Mouse (Mus musculus) MEL (cell line): ENCODE data around the gene Adam12. TPM values are rescaled to one million over a fixed set of nuclear protein-coding genes. Genes with fewer than 3 reads are reported as not detected.

Source experiments
- DNase-seq: peaks from one replicate; pipeline ENCODE4 v3.0.0; 2011; ENCODE audit warnings: low read depth, low spot score
- H3K27ac ChIP-seq: 2 replicates; pipeline ENCODE4 v1.5.1; 2012; ENCODE audit warnings: low read depth, mild to moderate bottlenecking, control low read depth, low read length, moderate library complexity; ENCODE audit not compliant: control insufficient read depth
- H3K27me3 ChIP-seq, 2 experiments: fragments of 150-350 bp in 1 of 2; sonication (generic) in 1 of 2; 2 replicates each; pipeline ENCODE4 v1.6.1; 2012; ENCODE audit warnings: low read length in 2 of 2, mild to moderate bottlenecking in 2 of 2, improper control_type of control experiment in 1 of 2, moderate library complexity in 1 of 2; ENCODE audit not compliant: insufficient read depth in 2 of 2, control insufficient read depth in 1 of 2
- H3K36me3 ChIP-seq, 2 experiments: 2 replicates each; pipeline ENCODE4 v1.6.1; 2012 to 2014; ENCODE audit warnings: low read length in 2 of 2, improper control_type of control experiment in 1 of 2, inconsistent platforms in 1 of 2, mild to moderate bottlenecking in 1 of 2; ENCODE audit not compliant: insufficient read depth in 2 of 2, control insufficient read depth in 1 of 2
- H3K4me1 ChIP-seq, 2 experiments: fragments of 150-350 bp in 1 of 2; sonication (generic) in 1 of 2; 2 replicates each; pipeline ENCODE4 v1.6.1; 2012; ENCODE audit warnings: low read length in 2 of 2, improper control_type of control experiment in 1 of 2, mild to moderate bottlenecking in 1 of 2; ENCODE audit not compliant: insufficient read depth in 2 of 2, control insufficient read depth in 1 of 2
- H3K4me3 ChIP-seq, 2 experiments: fragments of 150-350 bp in 1 of 2; sonication (generic) in 1 of 2; 2 replicates each; pipeline ENCODE4 v1.5.1; 2012; ENCODE audit warnings: low read depth in 2 of 2, low read length in 2 of 2, mild to moderate bottlenecking in 2 of 2, moderate library complexity in 2 of 2, control low read depth in 1 of 2, improper control_type of control experiment in 1 of 2; ENCODE audit not compliant: control insufficient read depth in 1 of 2, insufficient read depth in 1 of 2
- H3K79me2 ChIP-seq: 2 replicates; pipeline ENCODE4 v1.6.1; 2012; ENCODE audit warnings: mild to moderate bottlenecking, low read length, moderate library complexity; ENCODE audit not compliant: control insufficient read depth, poor library complexity, insufficient read depth
- H3K9ac ChIP-seq: 2 replicates; pipeline ENCODE4 v1.6.1; 2012; ENCODE audit warnings: low read depth, mild to moderate bottlenecking, control low read depth, low read length, moderate library complexity; ENCODE audit not compliant: control insufficient read depth, poor library complexity, severe bottlenecking
- H3K9me3 ChIP-seq: fragments of 150-350 bp; sonication (generic); replicated peaks from 2 replicates; pipeline ENCODE4 v1.6.1; 2012; ENCODE audit warnings: mild to moderate bottlenecking, low read length, improper control_type of control experiment, moderate library complexity; ENCODE audit not compliant: insufficient read depth
- BHLHE40 ChIP-seq: IDR thresholded peaks from 2 replicates; pipeline ENCODE4 v1.6.1; 2012; ENCODE audit warnings: low read depth, mild to moderate bottlenecking, inconsistent platforms, low read length, improper control_type of control experiment, borderline replicate concordance
- CHD2 ChIP-seq: IDR thresholded peaks from 2 replicates; pipeline ENCODE4 v1.6.1; 2011; ENCODE audit warnings: low read length, improper control_type of control experiment
- ELF1 ChIP-seq: IDR thresholded peaks from 2 replicates; pipeline ENCODE4 v1.6.1; 2014; ENCODE audit warnings: low read depth, mild to moderate bottlenecking, inconsistent platforms, low read length, improper control_type of control experiment, moderate library complexity
- EP300 ChIP-seq, 2 experiments: IDR thresholded peaks; 2 replicates each; pipeline ENCODE4 v1.6.1; 2011; ENCODE audit warnings: improper control_type of control experiment in 2 of 2, low read length in 2 of 2, low read depth in 1 of 2, mild to moderate bottlenecking in 1 of 2
- GATA1 ChIP-seq: IDR thresholded peaks from 2 replicates; pipeline ENCODE4 v1.6.1; 2011; ENCODE audit warnings: low read depth, low read length, improper control_type of control experiment
- HCFC1 ChIP-seq: IDR thresholded peaks from 2 replicates; pipeline ENCODE4 v1.6.1; 2012; ENCODE audit warnings: low read depth, mild to moderate bottlenecking, inconsistent platforms, low read length, improper control_type of control experiment, moderate library complexity
- JUND ChIP-seq: IDR thresholded peaks from 2 replicates; pipeline ENCODE4 v1.6.1; 2011; ENCODE audit warnings: low read depth, mild to moderate bottlenecking, improper control_type of control experiment, low read length
- KAT2A ChIP-seq: conservative IDR thresholded peaks from 2 replicates; pipeline ENCODE4 v1.6.1; 2012; ENCODE audit warnings: low read depth, low read length, improper control_type of control experiment, inconsistent platforms
- MAX ChIP-seq: IDR thresholded peaks from 2 replicates; pipeline ENCODE4 v1.6.1; 2011; ENCODE audit warnings: low read length, improper control_type of control experiment
- MAZ ChIP-seq: IDR thresholded peaks from 2 replicates; pipeline ENCODE4 v1.6.1; 2012; ENCODE audit warnings: low read depth, mild to moderate bottlenecking, inconsistent platforms, low read length, improper control_type of control experiment
- MEF2A ChIP-seq: IDR thresholded peaks from 2 replicates; pipeline ENCODE4 v1.6.1; 2014; ENCODE audit warnings: low read depth, mild to moderate bottlenecking, inconsistent platforms, low read length, improper control_type of control experiment; ENCODE audit not compliant: poor library complexity, insufficient replicate concordance, severe bottlenecking; ENCODE audit errors: extremely low read depth
- MYC ChIP-seq: IDR thresholded peaks from 2 replicates; pipeline ENCODE4 v1.6.1; 2011; ENCODE audit warnings: low read depth, mild to moderate bottlenecking, low read length, improper control_type of control experiment, moderate library complexity
- NELFE ChIP-seq: IDR thresholded peaks from 2 replicates; pipeline ENCODE4 v1.6.1; 2011; ENCODE audit warnings: low read depth, low read length, improper control_type of control experiment
- NRF1 ChIP-seq: IDR thresholded peaks from 2 replicates; pipeline ENCODE4 v1.6.1; 2014; ENCODE audit warnings: low read depth, mild to moderate bottlenecking, inconsistent platforms, low read length, improper control_type of control experiment, moderate library complexity; ENCODE audit not compliant: poor library complexity, insufficient read depth, severe bottlenecking
- POLR2A ChIP-seq, 2 experiments: IDR thresholded peaks; 2 replicates each; pipeline ENCODE4 v1.6.1; 2011 to 2012; ENCODE audit warnings: low read length in 2 of 2, mild to moderate bottlenecking in 2 of 2, control low read depth in 1 of 2, improper control_type of control experiment in 1 of 2, low read depth in 1 of 2, moderate library complexity in 1 of 2; ENCODE audit not compliant: control insufficient read depth in 1 of 2, insufficient read depth in 1 of 2, poor library complexity in 1 of 2
- POLR2AphosphoS2 ChIP-seq: IDR thresholded peaks from 2 replicates; pipeline ENCODE4 v1.6.1; 2011; ENCODE audit warnings: low read length, improper control_type of control experiment
- SIN3A ChIP-seq: IDR thresholded peaks from 2 replicates; pipeline ENCODE4 v1.6.1; 2012; ENCODE audit warnings: low read length, improper control_type of control experiment, inconsistent platforms
- UBTF ChIP-seq: IDR thresholded peaks from 2 replicates; pipeline ENCODE4 v1.6.1; 2012; ENCODE audit warnings: low read depth, mild to moderate bottlenecking, inconsistent platforms, low read length, improper control_type of control experiment, moderate library complexity, borderline replicate concordance; ENCODE audit not compliant: insufficient read depth
- ZC3H11A ChIP-seq: IDR thresholded peaks from 2 replicates; pipeline ENCODE4 v1.6.1; 2012; ENCODE audit warnings: low read depth, mild to moderate bottlenecking, inconsistent platforms, low read length, improper control_type of control experiment
- ZMIZ1 ChIP-seq: IDR thresholded peaks from 2 replicates; pipeline ENCODE4 v1.6.1; 2012; ENCODE audit warnings: low read depth, mild to moderate bottlenecking, inconsistent platforms, low read length, improper control_type of control experiment, moderate library complexity
- polyA plus RNA-seq, 2 experiments: library from polyadenylated mRNA; stranded (reverse) in 1 of 2; unstranded in 1 of 2; fragments of >175 nt in 1 of 2; fragments of >200 nt in 1 of 2; gene quantifications; 2 replicates each; pipeline versions ENCODE4 v1.2.1 to v1.2.4; 2012; ENCODE audit warnings: low replicate concordance in 2 of 2, low read depth in 1 of 2; ENCODE audit not compliant: insufficient read length in 2 of 2, insufficient read depth in 1 of 2, missing spikeins in 1 of 2
- total RNA-seq: library from RNA; depleted of rRNA; stranded (reverse); fragments of 300-350 nt; gene quantifications from 2 replicates; pipeline ENCODE4 v1.2.3, GENCODE M21; 2012

The Adam12 gene
- total and polyA plus RNA-seq, 3 experiments, result not detected

DNA sequence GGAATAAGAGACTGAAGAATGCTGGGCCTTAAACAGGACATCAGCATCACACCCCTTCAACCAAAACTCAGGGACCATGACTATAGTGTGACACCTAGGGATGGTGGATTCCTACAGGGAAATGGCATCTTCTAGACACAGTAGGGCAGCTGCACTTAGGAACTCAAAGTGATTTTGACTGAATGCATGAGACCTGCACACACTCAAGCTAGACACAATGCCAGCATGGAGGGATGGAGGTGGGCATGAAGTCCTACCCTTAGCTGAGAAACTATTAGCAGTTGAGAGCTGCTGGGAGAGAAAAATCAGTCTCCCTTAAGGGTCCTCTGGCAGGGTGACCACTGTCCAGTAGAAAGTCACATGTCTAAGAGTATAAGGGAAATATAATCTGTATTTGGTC lies 147.0 kb downstream of the Adam12 start:
- no peaks in the 10 kb centered on the region for H3K4me1 ChIP-seq
- no peak for DNase-seq
- TF ChIP-seq MAZ (no peak), NELFE (no peak), CHD2 (no peak), HCFC1 (no peak), MYC (no peak), GATA1 (no peak), ZC3H11A (no peak), UBTF (no peak), MEF2A (no peak), ZMIZ1 (no peak)
- H3K36me3 ChIP-seq, result no peaks in the 10 kb centered on the region
- H3K9me3 ChIP-seq, result no peaks in the 10 kb centered on the region
- no peak overlapping the region for H3K27ac ChIP-seq
- H3K79me2 ChIP-seq, result no peaks in the 10 kb centered on the region
- no peaks in the 10 kb centered on the region for H3K27me3 ChIP-seq
- no peak overlapping the region for H3K4me3 ChIP-seq
- no peak overlapping the region for H3K9ac ChIP-seq

DNA sequence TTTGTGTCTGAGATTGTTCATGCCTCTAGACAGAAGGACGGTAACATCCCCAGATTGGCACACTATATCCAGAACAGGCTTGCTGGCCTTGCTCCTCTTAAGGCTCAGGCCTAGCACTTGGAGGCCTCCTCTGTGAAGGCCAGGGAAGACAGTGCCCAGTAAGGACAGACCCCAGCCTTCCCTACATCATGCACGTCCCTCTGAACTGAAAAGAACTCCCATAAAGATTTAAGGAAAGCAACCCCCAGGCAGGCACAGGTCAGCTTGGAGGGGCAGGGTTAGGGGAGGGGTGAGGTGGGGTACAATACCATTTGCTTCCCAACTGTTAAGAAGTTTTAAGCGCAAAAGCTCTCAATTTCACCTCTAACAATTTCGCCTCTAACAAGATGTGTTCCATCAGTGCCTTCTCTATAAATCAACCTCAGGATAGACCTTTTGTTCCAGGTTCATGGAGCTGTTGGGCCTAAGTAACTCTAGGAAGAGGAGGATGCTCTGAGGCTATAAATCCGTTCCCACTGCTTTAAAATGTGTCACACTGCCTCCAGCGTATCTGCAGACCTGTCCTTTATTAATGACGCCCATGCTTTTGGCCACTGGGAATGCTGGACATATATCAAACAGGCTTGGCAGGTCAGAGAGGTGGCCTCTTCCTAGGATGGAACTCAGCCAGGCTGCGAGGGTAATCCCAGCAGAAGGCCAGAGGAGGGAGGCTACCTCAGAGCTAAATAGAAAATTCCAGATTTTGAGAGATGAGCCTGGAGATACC lies 150.5 kb downstream of the Adam12 start:
- no peak for DNase-seq
- H3K27ac ChIP-seq, result no peak overlapping the region
- TF ChIP-seq SIN3A (no peak), POLR2AphosphoS2 (no peak), EP300 (IDR thresholded peaks at IDR 0.05; ENCODE audit: low read depth in 1 of 2, low read length in 2 of 2) (no peak), NRF1 (no peak), POLR2A (IDR thresholded peaks at IDR 0.05; ENCODE audit: control insufficient read depth in 1 of 2, insufficient read depth in 1 of 2, low read depth in 1 of 2, low read length in 2 of 2, poor library complexity in 1 of 2) (no peak), ELF1 (no peak), NELFE (no peak), HCFC1 (no peak), JUND (no peak), KAT2A (no peak), BHLHE40 (no peak), MAX (no peak)

More for the DNA sequence above, 150.5 kb downstream of the Adam12 start:
- Histone ChIP-seq H3K79me2 (no peaks in the 10 kb centered on the region), H3K9me3 (no peaks in the 10 kb centered on the region), H3K4me3 (no peak overlapping the region), H3K27me3 (no peaks in the 10 kb centered on the region), H3K4me1 (no peaks in the 10 kb centered on the region), H3K9ac (no peak overlapping the region), H3K36me3 (no peaks in the 10 kb centered on the region)
